Mouse (Mus musculus) neural tube, embryonic 10.5 days (tissue): ENCODE data around the gene Cacnb4.

Experiments
- DNase-seq: peaks from one replicate; pipeline ENCODE4 v3.0.0-alpha.2; 2017; ENCODE audit warnings: low spot score; ENCODE audit errors: extremely low spot score

The Cacnb4 gene

GRCm38 (mm10) chr2:52474570-52474969 lies 202.1 kb downstream of the Cacnb4 start:
- no peak for DNase-seq

DNA sequence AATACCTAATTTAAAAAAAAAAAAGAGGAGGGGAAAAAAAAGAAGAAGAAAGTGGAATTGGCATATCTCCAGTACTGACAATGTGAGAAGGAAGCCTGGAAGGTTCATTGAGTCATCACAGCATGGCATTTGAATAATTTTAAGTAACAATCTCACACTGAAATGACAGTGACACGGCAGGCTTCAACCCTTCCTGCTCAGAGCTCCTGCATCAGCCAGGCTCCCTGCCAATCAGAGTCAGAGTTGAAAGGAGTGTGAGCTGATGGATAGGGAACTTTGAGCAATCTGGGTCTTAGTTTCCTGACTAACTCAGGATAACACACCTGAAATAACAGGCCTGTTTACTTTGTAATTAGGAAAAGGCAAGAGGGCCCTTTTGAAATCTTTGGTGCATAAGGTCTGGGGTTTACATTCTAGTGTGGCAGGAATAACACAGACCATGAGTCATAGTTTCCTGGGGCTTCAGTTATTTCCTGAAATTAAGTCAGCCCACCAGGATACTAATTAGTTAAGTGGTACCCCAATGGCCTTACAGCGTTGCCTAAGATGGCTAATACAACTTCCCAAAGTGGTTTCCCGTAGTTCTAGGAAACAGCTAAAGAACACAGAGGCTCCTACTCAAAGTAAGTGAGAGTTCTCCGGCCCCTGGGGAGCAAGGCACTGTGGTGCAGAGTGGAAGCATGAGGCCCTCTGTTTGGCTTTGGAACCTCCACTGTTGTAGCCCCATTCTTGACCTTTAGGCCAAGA lies 204.9 kb downstream of the Cacnb4 start:
- DNase-seq, result no peak

DNA sequence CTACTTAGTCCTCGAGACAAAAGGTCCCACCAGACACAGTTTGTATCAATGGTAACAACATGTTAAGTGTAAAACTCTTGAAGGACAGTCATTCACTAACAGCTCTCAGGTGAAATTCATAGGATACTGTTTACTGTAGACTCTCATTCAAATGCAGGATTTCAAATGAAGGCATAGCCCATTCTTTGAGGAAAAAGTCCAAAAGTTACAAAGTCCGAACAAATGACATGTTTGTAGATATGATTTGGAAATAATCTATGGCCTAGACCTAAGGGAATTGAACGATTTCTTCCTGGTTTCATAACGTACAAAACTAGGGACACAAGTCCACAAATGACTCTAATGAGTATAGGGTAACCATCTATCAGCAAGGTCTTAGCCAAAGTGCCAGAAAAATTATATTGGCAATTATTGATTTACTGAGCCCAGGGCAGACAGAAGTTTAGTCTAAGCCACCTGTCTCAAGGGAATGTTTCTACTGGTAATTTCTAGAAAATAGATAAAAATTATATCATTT lies 206.5 kb downstream of the Cacnb4 start:
- DNase-seq, result no peak

DNA sequence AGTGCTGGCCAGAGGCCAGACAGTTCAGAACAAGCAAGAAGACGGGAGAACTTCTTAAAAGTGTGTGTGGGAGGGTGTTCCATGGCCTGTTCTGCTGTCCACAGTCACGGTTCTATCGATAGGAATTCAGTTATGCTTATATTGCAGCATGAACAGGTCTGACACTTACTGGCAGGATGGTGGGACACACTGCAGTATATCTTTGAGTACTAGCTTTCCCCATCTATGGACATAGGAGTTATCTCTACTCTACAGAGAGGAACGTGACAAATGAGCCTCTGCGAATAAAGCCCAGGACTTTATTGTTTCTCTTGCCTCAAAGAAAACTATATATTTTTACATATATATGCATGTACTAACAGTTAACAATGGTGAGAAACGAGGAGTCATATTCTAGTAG lies 209.0 kb downstream of the Cacnb4 start:
- DNase-seq, result no peak

GRCm38 (mm10) chr2:52461206-52461967 lies 215.2 kb downstream of the Cacnb4 start:
- no peak for DNase-seq

DNA sequence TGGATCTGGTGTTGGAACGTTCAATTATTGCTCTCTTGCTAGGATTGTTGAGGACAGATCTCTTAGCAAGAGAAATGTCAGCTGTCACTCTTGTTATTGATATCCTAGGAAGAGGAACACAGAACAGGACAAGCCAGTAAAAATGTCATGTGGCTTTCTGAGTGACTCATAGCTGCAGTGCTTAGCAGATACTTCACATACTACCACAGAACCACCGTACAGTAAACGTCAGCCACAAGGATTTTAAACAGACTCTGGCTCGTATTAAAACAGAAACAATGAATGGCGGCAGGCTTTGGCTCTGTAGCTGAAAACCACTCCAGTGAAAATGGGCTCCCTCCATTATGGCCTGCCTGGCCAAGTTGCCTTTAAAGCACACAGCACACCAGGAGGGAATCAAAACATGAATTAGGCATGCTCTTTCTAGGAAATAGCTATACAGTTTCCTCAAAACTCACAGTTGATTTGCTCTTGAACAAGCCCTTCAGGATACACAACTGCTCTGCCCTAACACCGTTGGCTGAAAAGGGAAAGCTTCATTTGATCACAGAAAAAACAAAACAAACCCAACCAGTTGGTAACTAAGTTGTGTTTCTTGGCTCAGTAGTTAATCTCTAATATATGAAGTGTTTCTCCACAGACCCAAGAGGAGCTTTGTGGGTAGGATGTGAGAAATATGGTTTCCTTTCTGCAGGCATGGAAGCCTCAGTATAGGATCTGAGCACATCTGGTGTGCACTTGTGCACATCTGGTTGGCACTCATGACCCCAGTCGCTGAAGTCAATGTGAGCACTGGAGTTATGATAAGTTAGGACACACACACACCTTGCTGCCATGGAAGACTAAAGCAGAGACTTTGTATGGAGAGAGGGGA lies 220.8 kb downstream of the Cacnb4 start:
- DNase-seq, result no peak

DNA sequence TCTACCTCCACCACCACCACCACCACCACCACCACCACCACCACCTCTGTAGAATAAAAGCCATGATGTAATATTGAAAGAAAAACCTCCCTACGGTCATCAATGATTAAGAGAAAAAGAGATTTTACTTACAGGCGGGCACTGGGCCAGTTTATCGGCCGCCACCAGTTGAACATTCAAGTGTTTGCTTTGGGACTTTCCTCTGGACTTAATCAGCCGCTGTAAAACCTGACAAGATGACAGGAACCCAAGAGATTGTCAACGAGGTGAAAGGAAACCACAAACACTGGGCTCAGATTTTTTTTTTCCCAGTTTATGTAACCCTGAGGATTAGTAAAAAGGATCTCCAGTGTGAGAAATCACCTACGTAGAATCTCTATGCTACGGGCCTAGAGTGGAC lies 226.8 kb downstream of the Cacnb4 start:
- no peak for DNase-seq

- DNase-seq, result no peak
Observed at GRCm38 (mm10) chr2:52448916-52449315, 227.7 kb downstream of the Cacnb4 start.

GRCm38 (mm10) chr2:52446648-52447047 lies 230.0 kb downstream of the Cacnb4 start:
- no peak for DNase-seq

- no peak for DNase-seq
Observed at GRCm38 (mm10) chr2:52442125-52442524, 234.5 kb downstream of the Cacnb4 start.

- DNase-seq, result no peak
Observed at GRCm38 (mm10) chr2:52440420-52441015, 236.1 kb downstream of the Cacnb4 start.

DNA sequence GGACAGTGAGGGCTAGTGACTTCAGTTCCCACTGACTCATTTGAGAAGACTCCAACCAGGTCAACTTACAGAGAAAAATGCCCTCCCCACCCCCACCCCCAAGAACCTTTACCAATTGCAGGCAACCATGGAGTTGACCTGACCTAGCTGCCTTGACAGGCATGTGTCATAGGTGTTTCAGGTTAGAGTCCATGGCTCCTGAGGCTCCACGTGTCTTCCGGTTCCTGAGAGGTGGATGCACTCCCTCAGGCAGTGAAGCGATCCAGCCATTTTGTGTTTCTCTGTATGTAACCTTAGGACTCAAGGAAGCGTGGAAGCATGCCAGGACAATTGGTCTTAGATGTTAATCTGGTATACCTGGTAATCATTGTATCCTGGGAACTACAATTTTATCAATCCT lies 238.2 kb downstream of the Cacnb4 start:
- no peak for DNase-seq

DNA sequence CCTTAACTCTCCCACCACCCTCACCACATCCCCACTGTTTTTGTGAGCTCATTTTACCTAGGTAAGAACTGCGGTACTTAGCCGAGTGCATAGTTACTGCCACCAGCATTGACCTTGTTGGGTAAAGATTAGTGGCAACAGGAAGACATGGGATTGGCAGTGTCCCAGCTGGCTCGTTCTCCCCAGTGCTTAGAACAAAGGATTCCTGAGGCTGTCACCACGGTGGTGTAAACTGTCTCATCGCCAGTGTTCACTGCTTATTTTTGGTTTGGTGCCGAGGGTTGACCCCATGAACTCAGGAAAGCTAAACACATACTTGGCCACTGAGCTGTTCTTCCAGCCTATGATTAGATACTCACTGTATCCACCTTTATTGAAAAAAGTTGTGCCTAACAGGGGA lies 238.6 kb downstream of the Cacnb4 start:
- DNase-seq, result no peak

GRCm38 (mm10) chr2:52435919-52436632 lies 240.6 kb downstream of the Cacnb4 start:
- DNase-seq, result no peak

GRCm38 (mm10) chr2:52433365-52433764 lies 243.3 kb downstream of the Cacnb4 start:
- DNase-seq, result no peak

GRCm38 (mm10) chr2:52427383-52427782 lies 249.2 kb downstream of the Cacnb4 start:
- DNase-seq, result no peak

DNA sequence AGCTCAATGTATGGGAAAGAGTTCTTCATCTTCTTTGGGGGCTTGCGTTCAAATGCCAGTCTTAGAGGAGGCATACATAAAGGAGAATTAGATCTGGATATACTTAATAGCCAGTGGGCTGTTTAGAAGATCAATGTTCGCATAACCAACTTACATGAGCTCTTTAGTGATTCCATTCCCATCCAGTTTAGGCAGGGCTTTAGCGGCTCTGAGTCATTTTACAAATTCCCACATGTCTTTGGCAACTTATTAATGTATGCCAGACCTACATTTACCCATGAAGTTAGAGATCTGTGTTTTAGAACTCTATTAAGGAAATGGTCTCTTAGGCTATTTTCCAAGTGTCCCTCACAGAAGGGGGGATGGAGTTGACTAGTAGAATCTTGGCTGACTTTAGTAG lies 250.6 kb downstream of the Cacnb4 start:
- no peak for DNase-seq

DNA sequence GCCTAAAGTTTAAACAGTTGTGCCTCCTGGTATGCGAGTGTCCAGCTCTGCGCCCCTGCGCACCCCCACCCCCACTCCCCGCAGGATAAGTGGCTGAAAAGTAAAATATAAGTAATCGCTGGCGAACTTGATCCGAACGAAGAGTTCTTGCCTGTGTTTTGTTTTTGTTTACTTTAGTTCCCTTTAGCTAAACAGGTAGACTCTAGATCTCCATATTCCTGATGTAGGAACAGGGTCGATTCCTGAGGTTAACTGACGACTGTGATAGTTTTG lies 251.2 kb downstream of the Cacnb4 start:
- no peak for DNase-seq

DNA sequence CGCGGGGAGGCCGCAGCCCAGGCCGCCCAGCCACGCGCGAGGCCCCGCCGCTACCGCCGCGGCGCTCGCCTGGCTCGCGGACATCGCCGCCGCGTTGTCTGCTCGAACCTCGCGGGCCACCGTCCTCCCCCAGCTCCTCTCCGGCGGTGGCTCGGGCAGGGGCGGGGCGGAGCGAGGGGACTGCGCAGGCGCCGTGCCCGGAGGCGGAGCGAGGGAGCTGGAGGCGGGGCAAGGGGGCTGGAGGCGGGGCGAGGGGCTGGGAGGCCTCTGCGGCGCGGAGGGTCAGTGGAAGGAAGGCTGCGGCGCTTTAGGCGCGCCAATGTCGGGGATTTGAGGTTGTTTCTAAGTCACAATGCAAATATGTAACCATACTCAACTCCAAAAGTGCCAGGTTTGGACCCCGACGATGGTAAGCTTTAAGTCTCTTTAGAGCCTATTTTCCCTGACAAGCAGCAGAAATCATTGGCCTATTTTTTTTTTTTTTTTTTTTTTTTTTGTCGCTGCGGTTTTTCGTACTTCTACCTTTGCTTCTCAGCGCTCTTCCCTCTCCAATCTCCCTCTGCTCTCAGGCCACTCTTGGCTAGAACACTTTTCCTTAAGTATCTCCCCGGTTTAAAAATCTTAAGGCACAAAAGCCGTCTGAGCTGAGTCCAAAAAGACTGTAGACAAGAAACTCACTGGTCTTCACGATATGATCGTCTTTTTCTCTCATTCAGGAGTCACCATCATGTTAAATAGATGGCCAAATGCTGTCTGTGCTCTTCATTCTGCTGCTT lies 251.7 kb downstream of the Cacnb4 start, which contains the start of gene Arl5a:
TSS of gene Arl5a (minus strand) at position 155 of the 776 bp plus-strand sequence.
- DNase-seq, result peak; percentile 97

DNA sequence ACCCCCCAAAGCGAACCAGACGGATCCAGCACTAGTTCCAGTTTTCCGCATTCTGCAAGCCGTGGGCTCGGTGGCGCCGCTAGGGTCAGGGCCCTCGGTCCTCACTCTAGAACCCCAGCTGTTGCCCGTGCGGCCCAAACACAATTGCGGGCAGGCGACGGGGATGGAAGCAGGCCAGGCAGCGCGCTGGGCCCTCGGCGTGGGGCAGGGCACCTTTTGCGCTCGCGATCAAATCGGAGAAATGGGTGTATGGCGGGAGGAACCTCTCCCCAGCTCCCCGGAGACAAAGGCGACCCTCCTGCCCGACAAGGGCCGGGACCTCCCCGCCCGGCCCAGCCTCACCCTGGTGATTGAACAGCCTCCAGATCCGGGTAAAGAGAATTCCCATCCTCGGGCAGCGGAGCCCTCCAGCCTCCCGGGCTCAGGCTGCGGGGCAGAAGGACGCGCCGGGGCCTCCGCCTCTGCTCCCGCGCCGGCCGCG lies 252.3 kb downstream of the Cacnb4 start:
- DNase-seq, result peak; percentile 80
